Mouse (Mus musculus): Measurements from ENCODE around the gene Crygd.

Gene Crygd

DNA sequence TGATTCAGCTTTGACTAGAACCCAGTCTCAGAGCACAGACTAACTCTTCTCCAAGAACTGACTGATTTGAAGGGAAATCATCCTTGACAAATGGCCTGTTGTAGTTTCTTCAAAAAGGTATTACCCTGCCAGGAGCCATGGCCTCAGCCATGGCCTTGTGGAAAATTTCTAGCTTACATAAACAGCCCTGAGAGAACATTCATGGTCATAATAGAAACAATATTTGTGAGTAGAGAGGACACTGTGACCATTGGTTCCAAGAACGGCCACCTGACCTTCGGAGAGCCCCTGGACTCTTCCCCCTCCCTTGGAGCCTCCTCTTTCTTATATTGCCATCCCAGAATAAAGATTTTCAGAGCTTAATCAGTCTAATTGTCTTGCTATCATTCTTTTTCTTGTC lies 19.8 kb downstream of the Crygd start:
- no peak for DNase-seq (ENCODE audit: low read depth, low spot score)

GRCm38 (mm10) chr1:65041837-65042236 lies 21.4 kb downstream of the Crygd start:
- no peak for DNase-seq (ENCODE audit: low read depth, low spot score)

GRCm38 (mm10) chr1:65040806-65041205 lies 22.4 kb downstream of the Crygd start:
- DNase-seq (ENCODE audit: low read depth, low spot score), result no peak

- DNase-seq (ENCODE audit: low read depth, low spot score), result no peak
Measured at GRCm38 (mm10) chr1:65039679-65040078, 23.6 kb downstream of the Crygd start.

DNA sequence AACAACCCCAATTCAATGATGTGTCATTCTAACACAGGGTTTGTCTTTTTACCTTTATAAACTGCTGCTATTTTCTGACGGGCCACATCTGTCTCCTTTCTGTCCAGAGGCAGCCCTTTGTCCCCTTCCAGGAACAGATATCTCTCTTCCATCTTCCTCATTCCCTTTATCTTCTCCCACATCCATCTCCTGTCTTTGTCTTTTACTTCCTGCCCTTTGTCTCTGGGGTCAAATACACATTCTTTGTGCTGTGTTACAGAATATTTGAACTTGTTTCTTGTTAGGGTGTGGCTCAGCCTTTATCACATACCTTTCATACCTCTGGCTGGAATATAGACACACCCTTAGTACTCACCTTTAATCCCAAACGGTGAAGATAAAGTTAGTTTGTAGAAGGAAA lies 25.7 kb downstream of the Crygd start:
- no peak for DNase-seq (ENCODE audit: low read depth, low spot score)

DNA sequence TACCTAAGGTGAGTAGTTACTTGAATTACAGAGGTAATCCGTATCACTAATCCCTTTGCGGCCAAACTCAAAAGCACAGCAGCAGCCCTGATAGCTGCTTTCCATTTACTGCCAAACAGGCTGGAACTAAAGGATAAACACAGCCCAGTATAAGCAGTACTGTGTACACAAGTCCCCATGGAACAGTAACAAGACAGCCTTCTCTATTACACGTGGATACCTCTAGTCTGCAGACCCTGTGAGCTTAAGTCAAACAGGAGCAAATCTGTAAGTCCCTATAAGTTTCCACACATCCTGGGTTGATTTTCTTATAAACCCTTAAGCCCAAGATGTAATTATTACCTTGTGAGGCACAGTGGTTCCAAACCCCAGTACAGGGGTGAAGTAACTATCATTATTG lies 27.7 kb downstream of the Crygd start:
- peak; percentile 16 for DNase-seq (ENCODE audit: low read depth, low spot score)

GRCm38 (mm10) chr1:65032641-65033040 lies 30.6 kb downstream of the Crygd start, which contains the start of gene Akr1cl:
Gene Akr1cl, minus strand, starts transcription at chr1:65032759.
- DNase-seq (ENCODE audit: low read depth, low spot score), result no peak

DNA sequence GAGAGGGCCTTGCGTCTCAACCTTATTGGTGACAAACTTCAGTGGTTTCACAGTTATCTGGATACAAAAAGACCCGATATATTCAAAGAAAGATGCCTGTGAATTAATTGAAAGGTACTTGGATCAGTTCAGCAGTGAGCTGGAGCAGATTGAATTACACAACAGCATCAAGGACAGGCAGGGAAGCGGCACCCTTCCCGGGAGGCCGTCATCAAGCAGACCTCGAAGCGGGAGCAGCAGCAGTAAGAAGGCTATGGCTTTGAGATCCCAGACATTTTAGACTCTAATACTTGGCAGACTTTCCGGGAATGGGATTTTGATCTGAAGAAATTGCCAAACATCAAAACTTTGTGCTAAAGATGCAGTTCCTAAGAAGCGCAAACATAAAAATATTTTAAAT lies 35.0 kb downstream of the Crygd start:
- no peak for DNase-seq (ENCODE audit: low read depth, low spot score)

DNA sequence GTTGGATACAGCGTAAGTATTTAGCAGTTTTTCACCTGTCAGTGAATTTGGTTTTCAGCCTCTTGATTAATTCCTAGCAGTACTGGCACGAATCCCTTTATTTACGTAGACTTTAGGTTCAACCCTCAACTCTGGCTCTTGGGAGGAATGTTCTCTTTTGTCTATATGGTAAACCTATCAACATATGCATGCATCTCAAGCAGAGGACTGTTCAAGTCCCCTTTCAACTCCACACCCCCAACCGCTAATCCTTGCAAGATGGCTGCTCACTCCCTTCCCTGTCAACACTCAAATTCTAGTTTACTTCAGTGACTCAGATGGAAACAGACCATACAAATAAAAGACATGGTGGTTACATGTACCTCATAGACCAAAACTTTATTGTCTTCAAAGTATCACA lies 50.5 kb downstream of the Crygd start:
- no peak for DNase-seq (ENCODE audit: low read depth, low spot score)
